In the genomic region with DNA sequence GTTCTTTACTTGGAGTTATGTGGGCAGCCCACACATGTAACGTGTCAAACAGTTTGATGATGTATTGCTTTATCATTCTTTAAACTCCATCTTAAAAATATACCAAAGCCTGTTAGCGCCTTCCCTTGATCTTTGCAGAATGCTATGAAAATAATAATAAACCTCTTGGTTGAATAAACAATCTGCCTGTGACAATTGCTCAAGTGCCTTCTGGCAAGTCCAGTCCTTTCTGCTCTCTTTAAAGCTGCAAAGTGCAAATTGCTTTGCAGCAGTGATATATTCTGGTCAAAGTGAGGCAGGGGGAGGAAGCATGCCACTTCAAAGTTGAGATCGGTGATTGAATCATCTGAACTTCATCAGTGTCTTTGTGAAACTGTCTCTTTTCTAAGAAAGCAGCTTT, we compare ENCODE assay signal across 30 mouse cellular contexts.
"Had no signal": no experiment of that assay in that cellular context is flagged by ENCODE, and none has a peak within 500 bp of the region (broad histone marks: within the 10 kb centered on the region; RNA-seq: fewer than 3 reads in every experiment).

No protein-coding gene starts in this region.

- H3K27me3 ChIP-seq: limb, embryonic 12.5 days; limb, embryonic 13.5 days; limb, embryonic 15.5 days; liver, embryonic 12.5 days; liver, embryonic 13.5 days; liver, embryonic 15.5 days; lung, embryonic 15.5 days; megakaryocyte, embryonic 14.5 days; midbrain, embryonic 12.5 days; midbrain, embryonic 13.5 days; midbrain, embryonic 15.5 days; neural tube, embryonic 12.5 days had no signal

- H3K27ac ChIP-seq: left cerebral cortex, adult 2 months; limb, embryonic 10.5 days; limb, embryonic 12.5 days; limb, embryonic 13.5 days; limb, embryonic 15.5 days; liver, embryonic 12.5 days; liver, embryonic 13.5 days; liver, embryonic 14.5 days; liver, embryonic 15.5 days; lung, embryonic 15.5 days; macrophage; midbrain, embryonic 10.5 days; midbrain, embryonic 12.5 days; midbrain, embryonic 13.5 days; midbrain, embryonic 15.5 days; neural tube, embryonic 12.5 days had no signal

- H3K36me3 ChIP-seq: limb, embryonic 10.5 days; limb, embryonic 12.5 days; limb, embryonic 13.5 days; limb, embryonic 15.5 days; liver, embryonic 12.5 days; liver, embryonic 13.5 days; liver, embryonic 15.5 days; lung, embryonic 15.5 days; midbrain, embryonic 10.5 days; midbrain, embryonic 12.5 days; midbrain, embryonic 13.5 days; midbrain, embryonic 15.5 days; neural tube, embryonic 12.5 days had no signal

- H3K4me2 ChIP-seq: limb, embryonic 12.5 days; limb, embryonic 13.5 days; limb, embryonic 15.5 days; liver, embryonic 11.5 days; liver, embryonic 12.5 days; liver, embryonic 13.5 days; liver, embryonic 15.5 days; lung, embryonic 15.5 days; midbrain, embryonic 11.5 days; midbrain, embryonic 12.5 days; midbrain, embryonic 13.5 days; midbrain, embryonic 15.5 days; neural tube, embryonic 12.5 days had no signal

- H3K4me1 ChIP-seq: limb, embryonic 10.5 days; limb, embryonic 12.5 days; limb, embryonic 13.5 days; limb, embryonic 15.5 days; liver, embryonic 12.5 days; liver, embryonic 13.5 days; liver, embryonic 15.5 days; lung, embryonic 15.5 days; midbrain, embryonic 10.5 days; midbrain, embryonic 12.5 days; midbrain, embryonic 13.5 days; midbrain, embryonic 15.5 days; neural tube, embryonic 12.5 days had no signal

- H3K9ac ChIP-seq: limb, embryonic 12.5 days; limb, embryonic 13.5 days; limb, embryonic 15.5 days; liver, embryonic 12.5 days; liver, embryonic 13.5 days; liver, embryonic 14.5 days; liver, embryonic 15.5 days; liver, postnatal 0 days; lung, embryonic 15.5 days; midbrain, embryonic 12.5 days; midbrain, embryonic 13.5 days; midbrain, embryonic 15.5 days; neural tube, embryonic 12.5 days had no signal

- ATAC-seq: liver, embryonic 12.5 days; liver, postnatal 0 days; midbrain, embryonic 13.5 days; midbrain, embryonic 15.5 days; midbrain, embryonic 16.5 days had no signal

- H3K4me3 ChIP-seq: left cerebral cortex, adult 2 months; limb, embryonic 10.5 days; limb, embryonic 12.5 days; limb, embryonic 13.5 days; limb, embryonic 15.5 days; liver, embryonic 12.5 days; liver, embryonic 13.5 days; liver, embryonic 15.5 days; lung, embryonic 15.5 days; megakaryocyte, embryonic 14.5 days; midbrain, embryonic 10.5 days; midbrain, embryonic 12.5 days; midbrain, embryonic 13.5 days; midbrain, embryonic 15.5 days; myocyte; neural tube, embryonic 12.5 days had no signal

- DNase-seq: left cerebral cortex, postnatal 4 days; liver; liver, embryonic 13.5 days; liver, postnatal 0 days; lung, adult 18-20 months; lung, adult 2 months; lung, postnatal 10 days; lung, postnatal 36 days; lung, postnatal 4 days; midbrain, embryonic 14.5 days had no signal

- H3K9me3 ChIP-seq: limb, embryonic 10.5 days; limb, embryonic 12.5 days; limb, embryonic 13.5 days; limb, embryonic 15.5 days; liver, embryonic 12.5 days; liver, embryonic 13.5 days; liver, embryonic 15.5 days; lung, embryonic 15.5 days; megakaryocyte, embryonic 14.5 days; midbrain, embryonic 10.5 days; midbrain, embryonic 12.5 days; midbrain, embryonic 13.5 days; midbrain, embryonic 15.5 days; neural tube, embryonic 12.5 days had no signal
